Mouse (Mus musculus): ENCODE results near the gene Zfp69. TPM values are rescaled to one million over a fixed set of nuclear protein-coding genes. Genes with fewer than 3 reads are reported as not detected.

The Zfp69 gene
- total RNA-seq (2014; fragmentation: Nextera tagmentation) (6.6 and 8.1 TPM in 2 replicates), total RNA-seq (2017) (3.8 and 4.9 TPM in 2 replicates), polyA plus RNA-seq (2012) (1.8 and 2.7 TPM in 2 replicates)

DNA sequence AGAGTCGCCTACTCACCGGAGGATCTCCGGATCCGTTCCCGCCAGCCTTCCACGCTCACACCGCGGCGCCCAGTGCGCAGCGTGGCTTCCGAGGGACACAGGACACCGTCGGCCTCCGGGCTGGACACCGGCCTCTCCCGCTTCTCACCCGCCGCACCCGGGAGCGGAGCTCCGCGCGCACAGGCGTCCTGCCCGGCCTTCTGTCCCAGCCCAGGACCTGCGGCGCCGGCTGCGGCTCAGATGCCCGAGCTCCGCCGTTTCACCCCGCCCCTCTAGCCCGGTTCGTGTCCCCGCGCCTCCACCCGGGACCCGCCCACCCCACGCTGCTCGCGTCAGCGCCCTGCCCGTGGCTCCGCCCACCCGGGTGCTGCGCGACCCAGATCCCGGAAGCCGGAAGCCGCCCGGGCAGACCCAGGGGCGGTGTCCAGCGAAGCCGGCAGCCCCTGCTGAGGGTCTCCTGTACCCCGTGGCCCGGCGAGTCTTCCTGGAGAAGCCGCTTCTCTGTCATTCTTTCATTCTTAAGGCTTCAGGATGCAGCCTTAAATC lies at the start of gene Zfp69:
TSS of gene Zfp69 (minus strand) at position 272 of the 546 bp plus-strand sequence.
- Histone ChIP-seq H3K4me1 (ENCODE audit: insufficient read depth, low read depth, low read length) (peaks cover 25% of the 10 kb centered on the region), H3K36me3 (replicated peaks) (peaks cover 22% of the 10 kb centered on the region), H3K9me3 (replicated peaks) (no peaks in the 10 kb centered on the region), H3K27me3 (ENCODE audit: insufficient read depth, low read length) (no peaks in the 10 kb centered on the region), H3K4me3 (ENCODE audit: low read depth, low read length) (peak within 1 kb of the TSS; percentile 89)
- ATAC-seq (ENCODE audit: extremely low read depth, insufficient number of reproducible peaks, low FRiP score, poor library complexity, severe bottlenecking) (peak; percentile 73), DNase-seq (ENCODE audit: low spot score) (peak; percentile 88)
- TF ChIP-seq GATA1 (IDR thresholded peaks at IDR 0.05; ENCODE audit: borderline replicate concordance, low read length), result no peak
- TF ChIP-seq POLR2AphosphoS5 (IDR thresholded peaks at IDR 0.05; ENCODE audit: insufficient replicate concordance, low read depth, low read length), result no peak
- TF ChIP-seq CTCF (IDR thresholded peaks at IDR 0.05; ENCODE audit: low read depth, low read length), result no peak
- no peak for TF ChIP-seq GATA2 (IDR thresholded peaks at IDR 0.05; ENCODE audit: borderline replicate concordance, low read depth, low read length)
- no peak for TF ChIP-seq TAL1 (conservative IDR thresholded peaks at IDR 0.05; ENCODE audit: low read depth, low read length)

- no peak for TF ChIP-seq POLR2AphosphoS5 (IDR thresholded peaks at IDR 0.05; ENCODE audit: insufficient replicate concordance, low read depth, low read length)
- TF ChIP-seq TAL1 (conservative IDR thresholded peaks at IDR 0.05; ENCODE audit: low read depth, low read length), result no peak
- TF ChIP-seq GATA1 (IDR thresholded peaks at IDR 0.05; ENCODE audit: borderline replicate concordance, low read length), result no peak
- TF ChIP-seq CTCF (IDR thresholded peaks at IDR 0.05; ENCODE audit: low read depth, low read length), result no peak
- TF ChIP-seq GATA2 (IDR thresholded peaks at IDR 0.05; ENCODE audit: borderline replicate concordance, low read depth, low read length), result no peak
- peaks cover 63% of the 10 kb centered on the region for H3K36me3 ChIP-seq (replicated peaks)
- H3K4me3 ChIP-seq (ENCODE audit: low read depth, low read length), result no peak overlapping the region
- H3K27me3 ChIP-seq (ENCODE audit: insufficient read depth, low read length), result no peaks in the 10 kb centered on the region
- peaks cover 74% of the 10 kb centered on the region for H3K4me1 ChIP-seq (ENCODE audit: insufficient read depth, low read depth, low read length)
- no peak for DNase-seq (ENCODE audit: low spot score)
- ATAC-seq (ENCODE audit: extremely low read depth, insufficient number of reproducible peaks, low FRiP score, poor library complexity, severe bottlenecking), result no peak
- no peaks in the 10 kb centered on the region for H3K9me3 ChIP-seq (replicated peaks)
Measured at GRCm38 (mm10) chr4:121001042-121001441, 49.5 kb upstream of the Zfp69 start.

DNA sequence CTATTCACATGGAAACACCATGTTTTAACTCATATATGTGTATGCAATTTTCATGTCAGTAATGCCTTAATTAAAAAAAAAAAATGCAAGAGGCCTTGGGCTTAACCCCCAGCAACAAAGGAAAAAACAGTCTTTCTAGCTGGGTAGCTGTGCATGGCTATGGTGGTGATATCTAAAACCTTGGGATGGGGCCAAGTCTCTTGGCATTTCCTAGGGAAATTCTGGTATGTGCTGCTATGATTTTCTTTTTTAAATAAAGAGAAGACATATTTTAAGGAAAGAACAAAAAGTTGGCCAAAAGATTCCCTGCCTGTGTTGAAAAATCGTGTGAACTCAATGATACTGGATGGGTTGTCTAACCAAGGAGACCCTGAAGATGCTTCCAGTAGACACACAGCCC lies 44.4 kb upstream of the Zfp69 start:
- DNase-seq (ENCODE audit: low spot score), result no peak
- TF ChIP-seq POLR2AphosphoS5 (IDR thresholded peaks at IDR 0.05; ENCODE audit: insufficient replicate concordance, low read depth, low read length), result no peak
- no peak for TF ChIP-seq GATA2 (IDR thresholded peaks at IDR 0.05; ENCODE audit: borderline replicate concordance, low read depth, low read length)
- TF ChIP-seq CTCF (IDR thresholded peaks at IDR 0.05; ENCODE audit: low read depth, low read length), result no peak
- no peak for TF ChIP-seq TAL1 (conservative IDR thresholded peaks at IDR 0.05; ENCODE audit: low read depth, low read length)
- no peak for TF ChIP-seq GATA1 (IDR thresholded peaks at IDR 0.05; ENCODE audit: borderline replicate concordance, low read length)
- Histone ChIP-seq H3K4me3 (ENCODE audit: low read depth, low read length) (no peak overlapping the region), H3K4me1 (ENCODE audit: insufficient read depth, low read depth, low read length) (peaks cover 54% of the 10 kb centered on the region), H3K36me3 (replicated peaks) (peaks cover 44% of the 10 kb centered on the region), H3K9me3 (replicated peaks) (no peaks in the 10 kb centered on the region), H3K27me3 (ENCODE audit: insufficient read depth, low read length) (no peaks in the 10 kb centered on the region)
- no peak for ATAC-seq (ENCODE audit: extremely low read depth, insufficient number of reproducible peaks, low FRiP score, poor library complexity, severe bottlenecking)

GRCm38 (mm10) chr4:120993025-120993424 lies 41.5 kb upstream of the Zfp69 start:
- Histone ChIP-seq H3K9me3 (replicated peaks) (peaks cover 9% of the 10 kb centered on the region), H3K4me3 (ENCODE audit: low read depth, low read length) (no peak overlapping the region), H3K4me1 (ENCODE audit: insufficient read depth, low read depth, low read length) (peaks cover 44% of the 10 kb centered on the region), H3K36me3 (replicated peaks) (peaks cover 55% of the 10 kb centered on the region), H3K27me3 (ENCODE audit: insufficient read depth, low read length) (no peaks in the 10 kb centered on the region)
- ATAC-seq (ENCODE audit: extremely low read depth, insufficient number of reproducible peaks, low FRiP score, poor library complexity, severe bottlenecking), result no peak
- TF ChIP-seq GATA2 (IDR thresholded peaks at IDR 0.05; ENCODE audit: borderline replicate concordance, low read depth, low read length) (no peak), TAL1 (conservative IDR thresholded peaks at IDR 0.05; ENCODE audit: low read depth, low read length) (no peak), GATA1 (IDR thresholded peaks at IDR 0.05; ENCODE audit: borderline replicate concordance, low read length) (no peak), POLR2AphosphoS5 (IDR thresholded peaks at IDR 0.05; ENCODE audit: insufficient replicate concordance, low read depth, low read length) (no peak), CTCF (IDR thresholded peaks at IDR 0.05; ENCODE audit: low read depth, low read length) (no peak)
- no peak for DNase-seq (ENCODE audit: low spot score)

- Histone ChIP-seq H3K27me3 (ENCODE audit: insufficient read depth, low read length) (no peaks in the 10 kb centered on the region), H3K4me3 (ENCODE audit: low read depth, low read length) (no peak overlapping the region), H3K4me1 (ENCODE audit: insufficient read depth, low read depth, low read length) (peaks cover 43% of the 10 kb centered on the region), H3K9me3 (replicated peaks) (peaks cover 9% of the 10 kb centered on the region), H3K36me3 (replicated peaks) (peaks cover 56% of the 10 kb centered on the region)
- DNase-seq (ENCODE audit: low spot score), result no peak
- ATAC-seq (ENCODE audit: extremely low read depth, insufficient number of reproducible peaks, low FRiP score, poor library complexity, severe bottlenecking), result no peak
- TF ChIP-seq POLR2AphosphoS5 (IDR thresholded peaks at IDR 0.05; ENCODE audit: insufficient replicate concordance, low read depth, low read length), result no peak
- TF ChIP-seq GATA2 (IDR thresholded peaks at IDR 0.05; ENCODE audit: borderline replicate concordance, low read depth, low read length), result no peak
- no peak for TF ChIP-seq CTCF (IDR thresholded peaks at IDR 0.05; ENCODE audit: low read depth, low read length)
Measured at GRCm38 (mm10) chr4:120992284-120992683, 40.8 kb upstream of the Zfp69 start.

GRCm38 (mm10) chr4:120987319-120987718 lies 35.8 kb upstream of the Zfp69 start:
- no peak for DNase-seq (ENCODE audit: low spot score)
- H3K36me3 ChIP-seq (replicated peaks), result peaks cover 75% of the 10 kb centered on the region
- TF ChIP-seq GATA1 (IDR thresholded peaks at IDR 0.05; ENCODE audit: borderline replicate concordance, low read length) (no peak), POLR2AphosphoS5 (IDR thresholded peaks at IDR 0.05; ENCODE audit: insufficient replicate concordance, low read depth, low read length) (no peak), TAL1 (conservative IDR thresholded peaks at IDR 0.05; ENCODE audit: low read depth, low read length) (no peak), CTCF (IDR thresholded peaks at IDR 0.05; ENCODE audit: low read depth, low read length) (no peak), GATA2 (IDR thresholded peaks at IDR 0.05; ENCODE audit: borderline replicate concordance, low read depth, low read length) (no peak)
- H3K27me3 ChIP-seq (ENCODE audit: insufficient read depth, low read length), result no peaks in the 10 kb centered on the region
- no peak overlapping the region for H3K4me3 ChIP-seq (ENCODE audit: low read depth, low read length)
- peaks cover 9% of the 10 kb centered on the region for H3K9me3 ChIP-seq (replicated peaks)
- peaks cover 24% of the 10 kb centered on the region for H3K4me1 ChIP-seq (ENCODE audit: insufficient read depth, low read depth, low read length)
- ATAC-seq (ENCODE audit: extremely low read depth, insufficient number of reproducible peaks, low FRiP score, poor library complexity, severe bottlenecking), result no peak
